Mouse (Mus musculus) embryonic fibroblast, embryonic 13.5 days (primary cell): ENCODE results near the gene Zfp131.

ENCODE experiments used
- CTCF ChIP-seq: IDR thresholded peaks from 2 replicates; pipeline ENCODE4 v1.5.1; 2011; ENCODE audit warnings: mild to moderate bottlenecking, control low read depth, low read length, moderate library complexity, borderline replicate concordance; ENCODE audit not compliant: insufficient read depth
- POLR2A ChIP-seq: IDR thresholded peaks from 2 replicates; pipeline ENCODE4 v1.6.1; 2011; ENCODE audit warnings: low read depth, mild to moderate bottlenecking, control low read depth, low read length, moderate library complexity

DNA sequence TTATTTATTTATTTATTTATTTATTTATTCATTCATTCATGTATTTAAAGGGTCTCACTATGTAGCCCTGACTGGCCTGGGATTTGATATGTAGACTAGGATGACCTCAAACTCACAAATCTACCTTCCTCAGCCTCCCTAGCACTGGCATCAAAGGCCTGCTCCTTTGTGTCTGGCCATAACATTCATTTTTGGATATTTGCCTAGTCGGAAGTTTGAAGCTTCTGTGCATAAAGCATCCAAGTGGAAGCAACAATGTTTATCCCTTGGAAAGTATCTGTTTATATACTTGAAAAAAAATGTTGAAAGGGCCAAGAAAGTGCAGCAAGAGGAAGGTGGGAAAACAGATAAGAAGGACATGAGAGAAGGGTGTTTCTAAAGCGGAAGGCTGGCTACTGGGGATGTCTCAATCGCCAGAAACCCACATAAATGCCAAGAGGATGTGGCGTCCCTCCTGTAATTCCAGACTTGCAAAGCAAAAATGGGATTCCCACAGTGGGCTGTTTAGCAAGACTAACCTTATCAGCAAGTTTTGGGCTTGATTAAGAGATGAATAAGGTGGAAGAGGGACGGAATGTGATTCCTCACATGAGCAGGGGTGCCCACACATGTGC is 2.2 kb upstream of the Zfp131 start:
- TF ChIP-seq POLR2A (no peak), CTCF (no peak)
